Mouse (Mus musculus): ENCODE measurements around the gene Usp16.

GRCm38 (mm10) chr16:87420662-87421061 lies 33.8 kb upstream of the Usp16 start:
- TF ChIP-seq CTCF (IDR thresholded peaks at IDR 0.05) (no peak), EP300 (IDR thresholded peaks at IDR 0.05) (no peak)
